Mouse (Mus musculus) layer of hippocampus, adult 8-10 months (tissue): ENCODE results near the gene Olfr294. TPM values are rescaled to one million over a fixed set of nuclear protein-coding genes. Genes with fewer than 3 reads are reported as not detected.

ENCODE experiments used
- DNase-seq, 2 experiments: peaks; one replicate each; pipeline ENCODE4 v3.0.0; 2022; ENCODE audit warnings: low spot score in 2 of 2
- total RNA-seq, 4 experiments: library from RNA; stranded (reverse); gene quantifications; 2 replicates each; pipeline ENCODE4 v1.2.4; 2022

Gene Olfr294
- total RNA-seq, result not detected

DNA sequence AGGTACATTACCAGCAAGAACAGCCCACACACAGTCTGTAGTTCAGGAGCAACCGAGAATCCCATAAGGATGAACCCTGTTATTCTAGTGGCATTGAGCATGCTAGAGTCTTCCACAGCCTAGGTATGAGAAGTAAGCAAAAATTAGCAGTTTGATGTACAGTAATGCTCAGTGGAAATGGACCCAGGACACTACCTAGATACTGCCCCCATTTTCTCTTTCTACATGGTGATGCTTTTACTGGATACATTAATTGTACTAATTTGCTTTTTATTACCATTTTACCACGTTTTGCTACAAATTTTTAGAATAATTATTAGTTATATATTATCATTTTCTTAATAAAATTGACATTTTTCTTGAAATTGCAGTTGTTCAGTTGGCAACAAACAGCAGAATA lies at the start of gene Olfr294:
Gene Olfr294 (minus strand): TSS at position 101 of the 400 bp plus-strand sequence.
- no peak for DNase-seq

DNA sequence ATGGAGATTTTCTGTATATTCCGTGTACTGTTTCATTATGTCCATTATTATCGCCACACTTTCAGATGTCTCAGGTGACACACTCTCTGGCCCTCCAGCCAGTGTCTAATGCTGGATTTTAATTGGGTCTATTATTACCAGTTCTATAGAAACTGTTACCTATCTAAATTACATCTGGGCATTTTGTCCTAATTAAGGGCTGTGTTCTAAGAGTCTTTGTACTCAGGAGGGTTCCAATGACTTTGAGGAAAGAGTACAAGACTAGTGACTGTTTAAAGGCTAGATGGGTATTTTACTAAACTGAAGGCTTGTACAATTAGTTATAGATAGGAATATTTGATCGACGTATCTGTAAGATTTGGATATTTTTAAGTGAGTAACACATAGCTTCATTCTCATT lies 32.3 kb upstream of the Olfr294 start, which contains the start of gene Olfr293:
Gene Olfr293 (plus strand): TSS at position 301 of the 400 bp plus-strand sequence.
- no peak for DNase-seq

DNA sequence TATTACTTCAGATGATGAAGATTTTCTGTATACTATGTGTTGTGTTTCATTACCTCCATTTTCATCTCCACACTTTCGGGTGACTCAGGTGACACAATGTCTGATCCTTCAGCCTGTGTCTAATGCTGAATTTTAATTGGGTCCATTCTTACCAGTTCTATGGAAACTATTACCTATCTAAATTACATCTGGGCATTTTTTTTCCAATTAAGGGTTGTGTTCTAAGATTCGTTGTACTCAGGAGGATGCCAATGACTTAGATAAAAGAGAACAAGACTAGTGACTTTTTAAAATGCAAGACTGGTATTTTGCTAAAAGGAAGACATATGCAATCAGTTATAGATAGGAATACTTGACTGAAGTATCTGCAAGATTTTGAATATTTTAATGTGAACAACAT lies 32.9 kb downstream of the Olfr294 start, which contains the start of gene Olfr295:
Gene Olfr295 (plus strand): TSS at position 301 of the 400 bp plus-strand sequence.
- no peak for DNase-seq

Other genes with a start within 250 kb of the Olfr294 start
- gene Olfr305, start 249.7 kb downstream of the Olfr294 start, total RNA-seq, result not detected
- gene Olfr304, start 230.0 kb downstream of the Olfr294 start, total RNA-seq, result not detected
- not detected for gene Olfr303, start 218.9 kb downstream of the Olfr294 start, total RNA-seq
- not detected for gene Olfr301, start 212.8 kb downstream of the Olfr294 start, total RNA-seq
- not detected for gene Olfr299, start 156.7 kb downstream of the Olfr294 start, total RNA-seq
- gene Olfr298, start 124.2 kb downstream of the Olfr294 start, total RNA-seq, result not detected
- not detected for gene Olfr297, start 96.7 kb downstream of the Olfr294 start, total RNA-seq
- not detected for gene Olfr295, start 32.8 kb downstream of the Olfr294 start, total RNA-seq
- not detected for gene Olfr293, start 32.4 kb upstream of the Olfr294 start, total RNA-seq
- gene Olfr292, start 71.7 kb upstream of the Olfr294 start, total RNA-seq, result not detected
- 10 to 100 TPM in 2 of 4 experiments, 1 to 10 TPM in 2; 8.1 to 12.7 (median 9.5) TPM for gene Folh1, start 159.3 kb upstream of the Olfr294 start, total RNA-seq
- gene Vmn2r77, start 178.4 kb upstream of the Olfr294 start, total RNA-seq, result not detected